Mouse (Mus musculus) cerebellum, adult 2 months (tissue): ENCODE data around the gene Nckap5. TPM values are rescaled to one million over a fixed set of nuclear protein-coding genes. Genes with fewer than 3 reads are reported as not detected.

Source experiments
- DNase-seq, 2 experiments: peaks; one replicate each; pipeline ENCODE4 v3.0.0; 2021
- H3K27ac ChIP-seq: fragments of 200-500 bp; 2 replicates; pipeline ENCODE4 v1.5.1; 2012; ENCODE audit warnings: low read length, control low read depth, inconsistent platforms; ENCODE audit not compliant: insufficient read depth
- H3K27me3 ChIP-seq: fragments of 200-500 bp; 2 replicates; pipeline ENCODE4 v1.6.1; 2012; ENCODE audit warnings: inconsistent platforms, mild to moderate bottlenecking, low read length, moderate library complexity; ENCODE audit not compliant: control insufficient read depth, insufficient read depth
- H3K4me1 ChIP-seq: fragments of 200-500 bp; 2 replicates; pipeline ENCODE4 v1.6.1; 2011; ENCODE audit warnings: low read length; ENCODE audit not compliant: control insufficient read depth, insufficient read depth
- H3K4me3 ChIP-seq: fragments of 200-500 bp; replicated peaks from 2 replicates; pipeline ENCODE3; 2011; ENCODE audit warnings: mild to moderate bottlenecking, low read depth, low read length, control low read depth; ENCODE audit not compliant: insufficient read depth
- CTCF ChIP-seq: fragments of 200-500 bp; IDR thresholded peaks from 2 replicates; pipeline ENCODE4 v1.5.1; 2011; ENCODE audit warnings: low read depth, mild to moderate bottlenecking, control low read depth, low read length, moderate library complexity, borderline replicate concordance; ENCODE audit not compliant: insufficient read depth
- POLR2A ChIP-seq: fragments of 200-500 bp; IDR thresholded peaks from 2 replicates; pipeline ENCODE4 v1.6.1; 2011; ENCODE audit warnings: low read length, control low read depth, borderline replicate concordance; ENCODE audit not compliant: insufficient read depth
- WGBS: fragments of 180-500 bp; shearing (Covaris S2); methylation state at CpG from one replicate; pipeline ENCODE4 v1.1.7; 2018; 5-methylcytosine and 5-hydroxymethylcytosine counted together
- polyA plus RNA-seq: library from polyadenylated mRNA; depleted of rRNA; stranded (reverse); fragments of >200 nt; gene quantifications from 2 replicates; pipeline ENCODE4 v1.2.3, GENCODE M21; 2012

Nckap5 gene
- polyA plus RNA-seq, 1 experiment: 2.1 TPM

- no peak for TF ChIP-seq POLR2A
- no peak for TF ChIP-seq CTCF
- Histone ChIP-seq H3K27ac (no peak overlapping the region), H3K4me3 (no peak overlapping the region), H3K27me3 (peaks cover 3% of the 10 kb centered on the region; the same call in 1 of the 2 replicates), H3K4me1 (peaks cover 13% of the 10 kb centered on the region)
- WGBS: 14% methylated on average over 2 of the region's 2 CpGs
- DNase-seq: peak; percentile 75 to 93
These were observed 143.9 kb downstream of the Nckap5 start for GRCm38 (mm10) chr1:126686678-126687077.

DNA sequence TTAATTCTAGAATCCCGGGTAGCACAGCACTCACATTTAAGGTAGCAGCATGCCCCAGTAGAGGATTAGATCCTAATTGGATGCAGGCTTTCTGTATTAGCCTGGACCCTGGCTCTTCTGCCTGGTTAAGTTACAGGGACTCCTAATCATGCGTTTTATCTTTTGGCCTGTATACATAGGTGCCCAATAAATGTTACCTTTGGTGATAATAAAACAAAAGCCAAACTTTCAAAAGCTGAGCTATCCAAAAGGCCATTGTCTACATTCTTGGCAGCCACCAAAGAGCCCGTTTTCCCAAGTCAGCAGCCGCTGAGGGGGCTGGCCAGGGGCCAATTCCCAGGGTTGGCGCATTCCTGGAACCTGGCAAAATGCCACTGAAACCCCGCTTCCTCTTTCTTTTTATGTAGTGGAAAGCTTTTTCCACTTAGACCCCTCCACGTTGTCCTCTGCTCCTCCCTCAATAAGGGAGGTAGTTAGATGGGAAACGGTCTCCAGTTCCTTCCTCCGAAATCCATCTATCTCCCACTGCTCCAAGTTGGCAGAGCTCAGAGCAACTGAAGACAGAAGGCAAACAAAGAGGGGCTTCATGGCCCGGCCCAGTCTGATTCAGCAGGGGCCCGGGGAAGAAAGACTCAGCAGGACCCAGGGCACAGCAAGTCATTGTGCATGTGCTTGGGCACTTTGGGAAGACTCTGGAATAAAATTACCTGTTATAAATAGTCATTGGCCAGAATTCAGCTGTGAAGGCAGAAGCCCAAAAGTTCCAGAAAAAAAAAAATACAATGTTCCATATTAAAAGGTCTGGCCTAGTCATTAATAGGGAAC, 146.8 kb downstream of the Nckap5 start:
- Histone ChIP-seq H3K27ac (no peak overlapping the region), H3K4me1 (peaks cover 13% of the 10 kb centered on the region), H3K4me3 (no peak overlapping the region), H3K27me3 (peaks cover 3% of the 10 kb centered on the region; the same call in 1 of the 2 replicates)
- WGBS: 3% methylated on average over 11 of the region's 11 CpGs
- no peak for TF ChIP-seq CTCF
- TF ChIP-seq POLR2A: no peak
- DNase-seq: peak; percentile 46 to 50

GRCm38 (mm10) chr1:126681773-126682172, 148.8 kb downstream of the Nckap5 start:
- H3K4me1 ChIP-seq: peaks cover 10% of the 10 kb centered on the region
- DNase-seq: no peak
- H3K4me3 ChIP-seq: no peak overlapping the region
- no peak overlapping the region for H3K27ac ChIP-seq
- TF ChIP-seq POLR2A (no peak), CTCF (no peak)
- peaks cover 3% of the 10 kb centered on the region; the same call in 1 of the 2 replicates for H3K27me3 ChIP-seq
- WGBS: 26% methylated on average over 8 of the region's 8 CpGs

DNA sequence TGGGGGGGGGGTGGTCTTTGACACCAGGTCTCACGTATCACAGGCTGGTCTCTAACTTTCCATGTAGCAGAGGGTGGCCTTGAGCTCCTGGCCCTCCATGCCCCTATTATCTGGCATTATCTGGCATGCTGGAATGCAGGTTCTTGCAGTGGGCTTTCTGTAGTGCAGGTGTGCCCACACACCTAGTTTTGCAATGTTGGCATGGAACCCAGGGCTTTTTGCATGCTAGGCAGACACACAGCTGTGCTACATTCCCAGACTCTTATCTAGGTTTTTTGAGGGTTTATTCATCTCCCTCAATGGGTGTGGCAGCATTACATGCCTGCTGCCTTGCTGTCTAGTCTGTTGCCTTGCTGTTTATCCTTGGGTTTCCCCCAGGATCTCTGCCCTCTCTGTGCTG, 151.3 kb downstream of the Nckap5 start:
- Histone ChIP-seq H3K4me3 (no peak overlapping the region), H3K4me1 (no peaks in the 10 kb centered on the region), H3K27me3 (peaks cover 2% of the 10 kb centered on the region; the same call in 1 of the 2 replicates), H3K27ac (no peak overlapping the region)
- DNase-seq: no peak
- 77% methylated on average over 1 of the region's 1 CpGs for WGBS
- TF ChIP-seq CTCF (no peak), POLR2A (no peak)

- no peak overlapping the region for H3K27ac ChIP-seq
- TF ChIP-seq POLR2A (no peak), CTCF (no peak)
- H3K4me3 ChIP-seq: no peak overlapping the region
- 32% methylated on average over 4 of the region's 4 CpGs for WGBS
- H3K4me1 ChIP-seq: no peaks in the 10 kb centered on the region
- H3K27me3 ChIP-seq: no peaks in the 10 kb centered on the region; the same call in 1 of the 2 replicates
- no peak for DNase-seq
These were observed 153.3 kb downstream of the Nckap5 start for GRCm38 (mm10) chr1:126677280-126677679.

DNA sequence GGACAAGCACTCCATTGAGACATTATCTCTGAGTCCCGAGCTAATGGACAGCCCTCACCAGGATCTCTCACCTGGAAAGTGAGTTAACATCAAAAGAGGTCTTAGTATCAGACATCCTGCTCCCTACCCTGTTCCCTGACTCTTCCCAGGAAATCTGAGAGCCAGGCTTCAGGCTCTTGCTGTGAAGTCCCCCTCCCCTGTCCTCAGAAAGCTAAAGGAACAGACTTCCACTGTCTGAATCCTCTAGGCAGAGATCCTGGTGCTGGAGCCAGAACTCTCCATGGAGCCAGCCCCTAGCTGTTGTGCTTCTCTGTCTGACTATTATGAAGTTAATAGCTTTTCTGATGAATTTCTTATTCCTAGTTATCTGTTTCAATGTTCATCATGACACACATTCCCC, 153.8 kb downstream of the Nckap5 start:
- 15% methylated on average over 1 of the region's 1 CpGs for WGBS
- TF ChIP-seq POLR2A (no peak), CTCF (no peak)
- no peak for DNase-seq
- H3K27ac ChIP-seq: no peak overlapping the region
- H3K27me3 ChIP-seq: no peaks in the 10 kb centered on the region; the same call in 1 of the 2 replicates
- H3K4me3 ChIP-seq: no peak overlapping the region
- no peaks in the 10 kb centered on the region for H3K4me1 ChIP-seq

DNA sequence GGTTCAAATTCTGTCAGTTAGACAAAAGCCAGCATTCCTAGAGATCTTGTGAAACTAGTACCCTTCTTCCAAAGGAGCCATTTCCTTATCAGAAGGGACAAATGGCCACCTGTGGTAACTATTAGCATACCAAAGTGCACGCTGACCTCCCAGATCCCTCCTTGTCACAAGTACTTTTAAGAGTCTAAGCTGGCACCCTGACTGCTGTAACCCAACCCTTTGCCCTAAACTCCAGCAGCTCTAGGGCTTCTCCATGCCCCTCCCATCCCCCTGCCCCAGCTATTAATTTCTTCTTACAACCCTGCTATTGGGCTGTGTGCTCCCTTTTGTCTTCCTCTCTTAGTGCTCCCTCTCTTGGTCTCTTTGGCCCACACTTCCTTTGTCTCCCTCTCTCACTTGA, 155.5 kb downstream of the Nckap5 start:
- Histone ChIP-seq H3K4me1 (no peaks in the 10 kb centered on the region), H3K27ac (no peak overlapping the region), H3K4me3 (no peak overlapping the region), H3K27me3 (no peaks in the 10 kb centered on the region; the same call in 1 of the 2 replicates)
- DNase-seq: no peak
- 81% methylated on average over 1 of the region's 1 CpGs for WGBS
- TF ChIP-seq POLR2A (no peak), CTCF (no peak)

DNA sequence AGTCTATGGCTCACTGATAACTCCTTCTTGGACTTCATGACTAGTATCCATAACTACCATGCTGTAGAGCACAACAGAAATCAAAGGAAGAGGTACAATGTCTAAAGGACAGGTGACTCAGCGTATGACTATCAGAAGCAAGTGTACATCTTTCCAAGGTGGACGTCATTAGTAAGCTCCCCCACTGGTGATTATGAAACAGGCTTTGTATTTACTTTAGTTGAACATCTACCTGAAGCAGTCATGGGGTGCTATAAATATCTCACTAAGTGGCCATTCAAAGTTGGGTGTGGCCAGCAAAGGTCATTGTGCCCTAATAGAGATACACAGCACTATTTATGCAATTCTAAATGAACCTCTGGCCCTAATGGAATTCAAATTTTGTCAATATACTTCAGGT, 157.4 kb downstream of the Nckap5 start:
- WGBS: 95% methylated on average over 2 of the region's 2 CpGs
- TF ChIP-seq CTCF (no peak), POLR2A (no peak)
- no peak overlapping the region for H3K27ac ChIP-seq
- no peak for DNase-seq
- H3K27me3 ChIP-seq: no peaks in the 10 kb centered on the region; the same call in 1 of the 2 replicates
- no peaks in the 10 kb centered on the region for H3K4me1 ChIP-seq
- no peak overlapping the region for H3K4me3 ChIP-seq
